Mouse (Mus musculus): ENCODE measurements around the gene Prss29. TPM values are rescaled to one million over a fixed set of nuclear protein-coding genes. Genes with fewer than 3 reads are reported as not detected.

Gene Prss29
- polyA plus RNA-seq, 1 experiment from 2014 or later = not detected

DNA sequence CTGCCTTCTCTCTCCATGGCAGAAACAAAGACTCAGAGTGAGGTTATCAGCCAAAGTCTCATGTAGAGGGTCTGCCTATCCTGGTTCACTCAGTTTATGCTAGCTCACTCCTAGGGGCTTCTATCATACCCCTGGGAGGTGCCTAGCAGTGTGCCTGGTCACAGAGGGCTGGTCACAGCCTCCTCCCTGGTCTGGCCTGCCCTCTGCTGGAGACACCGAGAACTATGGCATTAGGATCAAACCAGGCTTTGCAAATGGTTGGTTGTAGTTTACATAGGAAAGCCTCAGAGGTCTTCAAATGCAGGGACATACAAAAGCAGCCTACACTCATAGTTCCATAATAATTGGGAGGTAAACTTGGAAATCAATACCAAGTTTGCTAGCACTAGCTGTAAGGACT is 45.3 kb downstream of the Prss29 start:
- 0% methylated on average over 1 of the region's 1 CpGs for WGBS (ENCODE audit: insufficient replicate concordance)
- Histone ChIP-seq H3K36me3 (replicated peaks; ENCODE audit: insufficient read depth, low read length) (no peaks in the 10 kb centered on the region), H3K9me3 (ENCODE audit: low read length) (no peaks in the 10 kb centered on the region), H3K4me3 (ENCODE audit: low read depth, low read length) (no peak overlapping the region), H3K4me2 (ENCODE audit: low read depth, low read length) (no peak overlapping the region), H3K27ac (ENCODE audit: low read depth) (no peak overlapping the region), H3K4me1 (ENCODE audit: insufficient read depth) (no peaks in the 10 kb centered on the region), H3K9ac (replicated peaks) (no peak overlapping the region), H3K27me3 (ENCODE audit: insufficient read depth, low read length) (no peaks in the 10 kb centered on the region)
- DNase-seq = peak; percentile 75
- peak; percentile 90 for TF ChIP-seq CTCF (IDR thresholded peaks at IDR 0.05; ENCODE audit: low read depth)
- TF ChIP-seq EP300 (IDR thresholded peaks at IDR 0.05; ENCODE audit: low read depth) = no peak
- peak; percentile 40; the same call in 1 of the 2 replicates for ATAC-seq

DNA sequence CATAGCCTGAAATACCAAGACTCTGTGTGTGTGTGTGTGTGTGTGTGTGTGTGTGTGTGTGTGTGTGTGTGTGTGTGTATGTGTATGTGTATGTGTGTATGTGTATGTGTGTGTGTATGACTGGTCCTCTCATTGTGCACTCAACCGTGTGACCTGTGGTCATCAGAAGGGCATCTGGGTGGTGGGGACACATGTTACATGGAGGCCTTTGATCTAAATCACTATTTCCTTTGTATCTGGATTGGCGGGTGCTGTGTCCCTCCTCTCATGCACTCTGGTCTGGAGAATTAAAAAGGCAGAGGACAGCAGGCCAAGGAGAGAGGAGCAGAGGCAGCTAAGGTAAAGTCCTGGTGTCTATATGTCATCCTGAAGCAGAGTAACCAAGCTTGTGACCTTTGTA is 47.6 kb downstream of the Prss29 start, which contains the start of gene Tpsb2:
TSS of gene Tpsb2 (plus strand) at position 301 of the 400 bp plus-strand sequence.
- Histone ChIP-seq H3K36me3 (replicated peaks; ENCODE audit: insufficient read depth, low read length) (no peaks in the 10 kb centered on the region), H3K4me2 (ENCODE audit: low read depth, low read length) (no peak within 1 kb of the TSS), H3K27me3 (ENCODE audit: insufficient read depth, low read length) (no peaks in the 10 kb centered on the region), H3K9me3 (ENCODE audit: low read length) (no peaks in the 10 kb centered on the region), H3K4me3 (ENCODE audit: low read depth, low read length) (no peak within 1 kb of the TSS), H3K4me1 (ENCODE audit: insufficient read depth) (0 out of 2 replicates have a peak, but pooled peaks cover 2% of the 10 kb centered on the region), H3K27ac (ENCODE audit: low read depth) (no peak within 1 kb of the TSS), H3K9ac (replicated peaks) (no peak within 1 kb of the TSS)
- 52% methylated on average over 2 of the region's 2 CpGs for WGBS (ENCODE audit: insufficient replicate concordance)
- no peak for ATAC-seq
- no peak for DNase-seq
- TF ChIP-seq EP300 (IDR thresholded peaks at IDR 0.05; ENCODE audit: low read depth) (no peak), CTCF (IDR thresholded peaks at IDR 0.05; ENCODE audit: low read depth) (no peak)

DNA sequence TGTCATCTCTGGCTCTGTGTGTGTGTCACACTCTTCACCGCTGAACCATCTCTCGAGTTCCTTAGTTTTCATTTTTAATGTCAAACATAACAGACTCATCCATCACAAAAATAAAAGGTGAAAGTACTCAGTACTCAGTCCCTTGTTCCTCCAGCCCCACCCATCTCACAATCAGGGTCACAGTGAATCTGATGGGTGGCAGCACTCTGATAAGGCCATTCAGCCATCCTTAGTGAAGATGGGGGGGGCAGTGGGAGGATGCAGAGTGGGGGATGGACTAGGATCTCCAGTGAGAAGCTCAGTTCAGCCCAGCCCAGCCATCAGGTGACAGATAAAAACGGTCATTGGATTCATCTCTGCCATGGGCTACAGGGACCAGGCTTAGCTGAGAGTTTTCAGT is 50.5 kb downstream of the Prss29 start, which contains the start of gene Tpsg1:
TSS of gene Tpsg1 (plus strand) at position 301 of the 400 bp plus-strand sequence.
- no peak for ATAC-seq
- no peak within 1 kb of the TSS for H3K9ac ChIP-seq (replicated peaks)
- DNase-seq = no peak
- no peaks in the 10 kb centered on the region for H3K9me3 ChIP-seq (ENCODE audit: low read length)
- no peak within 1 kb of the TSS for H3K4me2 ChIP-seq (ENCODE audit: low read depth, low read length)
- TF ChIP-seq EP300 (IDR thresholded peaks at IDR 0.05; ENCODE audit: low read depth) = no peak
- no peak for TF ChIP-seq CTCF (IDR thresholded peaks at IDR 0.05; ENCODE audit: low read depth)
- H3K4me1 ChIP-seq (ENCODE audit: insufficient read depth) = peaks cover 6% of the 10 kb centered on the region; the same call in 1 of the 2 replicates
- no peaks in the 10 kb centered on the region for H3K36me3 ChIP-seq (replicated peaks; ENCODE audit: insufficient read depth, low read length)
- no peaks in the 10 kb centered on the region for H3K27me3 ChIP-seq (ENCODE audit: insufficient read depth, low read length)
- no peak within 1 kb of the TSS for H3K4me3 ChIP-seq (ENCODE audit: low read depth, low read length)
- WGBS (ENCODE audit: insufficient replicate concordance) = 61% methylated on average over 3 of the region's 3 CpGs
- no peak within 1 kb of the TSS for H3K27ac ChIP-seq (ENCODE audit: low read depth)

Other genes starting within 250 kb of the Prss29 start
- 8.3 and 9.4 TPM in 2 replicates for gene Tmem204, start 235.1 kb upstream of the Prss29 start, polyA plus RNA-seq (2015; fragmentation: Nextera tagmentation; extraction: Ambion mirVana)
- 5.3 and 5.7 TPM in 2 replicates for gene Telo2, start 202.7 kb upstream of the Prss29 start, polyA plus RNA-seq (2015; fragmentation: Nextera tagmentation; extraction: Ambion mirVana)
- not detected in 2 replicates for gene Ptx4, start 197.9 kb upstream of the Prss29 start, polyA plus RNA-seq (2015; fragmentation: Nextera tagmentation; extraction: Ambion mirVana)
- 7.3 and 8.6 TPM in 2 replicates for gene Clcn7, start 185.3 kb upstream of the Prss29 start, polyA plus RNA-seq (2015; fragmentation: Nextera tagmentation; extraction: Ambion mirVana)
- not detected in 2 replicates for gene Ccdc154, start 156.2 kb upstream of the Prss29 start, polyA plus RNA-seq (2015; fragmentation: Nextera tagmentation; extraction: Ambion mirVana)
- not detected in 2 replicates for gene Gm38655, start 143.2 kb upstream of the Prss29 start, polyA plus RNA-seq (2015; fragmentation: Nextera tagmentation; extraction: Ambion mirVana)
- 15.6 and 15.8 TPM in 2 replicates for gene BC003965, start 134.1 kb upstream of the Prss29 start, polyA plus RNA-seq (2015; fragmentation: Nextera tagmentation; extraction: Ambion mirVana)
- gene Unkl, start 130.3 kb upstream of the Prss29 start, polyA plus RNA-seq (2015; fragmentation: Nextera tagmentation; extraction: Ambion mirVana) = 2.3 and 3.4 TPM in 2 replicates
- 21.2 and 22.8 TPM in 2 replicates for gene Gnptg, start 78.5 kb upstream of the Prss29 start, polyA plus RNA-seq (2015; fragmentation: Nextera tagmentation; extraction: Ambion mirVana)
- 19.1 and 19.7 TPM in 2 replicates for gene Tsr3, start 78.5 kb upstream of the Prss29 start, polyA plus RNA-seq (2015; fragmentation: Nextera tagmentation; extraction: Ambion mirVana)
- gene Baiap3, start 62.3 kb upstream of the Prss29 start, polyA plus RNA-seq (2015; fragmentation: Nextera tagmentation; extraction: Ambion mirVana) = 0.54 and 0.58 TPM in 2 replicates
- gene Ube2i, start 44.0 kb upstream of the Prss29 start, polyA plus RNA-seq (2015; fragmentation: Nextera tagmentation; extraction: Ambion mirVana) = 155 and 164 TPM in 2 replicates
- 11.1 and 15.4 TPM in 2 replicates for gene Prss34, start 20.3 kb upstream of the Prss29 start, polyA plus RNA-seq (2015; fragmentation: Nextera tagmentation; extraction: Ambion mirVana)
- not detected in 2 replicates for gene Prss28, start 10.0 kb upstream of the Prss29 start, polyA plus RNA-seq (2015; fragmentation: Nextera tagmentation; extraction: Ambion mirVana)
- 0.06 TPM in 1 of 2 replicates, not detected in the other for gene Tpsab1, start 26.9 kb downstream of the Prss29 start, polyA plus RNA-seq (2015; fragmentation: Nextera tagmentation; extraction: Ambion mirVana)
- gene Tpsb2, start 47.7 kb downstream of the Prss29 start, polyA plus RNA-seq (2015; fragmentation: Nextera tagmentation; extraction: Ambion mirVana) = 0.75 and 1.6 TPM in 2 replicates
- gene Tpsg1, start 50.6 kb downstream of the Prss29 start, polyA plus RNA-seq (2015; fragmentation: Nextera tagmentation; extraction: Ambion mirVana) = 0.21 TPM in 1 of 2 replicates, not detected in the other
- gene Cacna1h, start 115.1 kb downstream of the Prss29 start, polyA plus RNA-seq (2015; fragmentation: Nextera tagmentation; extraction: Ambion mirVana) = 0.15 and 0.17 TPM in 2 replicates
- gene Tekt4, start 136.0 kb downstream of the Prss29 start, polyA plus RNA-seq (2015; fragmentation: Nextera tagmentation; extraction: Ambion mirVana) = 0.07 and 0.15 TPM in 2 replicates
- not detected in 2 replicates for gene Sstr5, start 178.6 kb downstream of the Prss29 start, polyA plus RNA-seq (2015; fragmentation: Nextera tagmentation; extraction: Ambion mirVana)

Data from liver, postnatal 0 days (tissue).